Mouse (Mus musculus): Measurements from ENCODE around the gene Polq. TPM values are rescaled to one million over a fixed set of nuclear protein-coding genes. Genes with fewer than 3 reads are reported as not detected.
"Not testable (repeated sequence)": the region's sequence is repeated elsewhere in the genome, so short reads cannot be mapped to it uniquely, and the experiment has no call there.

Polq gene
- total and polyA plus RNA-seq, 3 experiments = 19.1 to 27.0 (median 23.6) TPM

DNA sequence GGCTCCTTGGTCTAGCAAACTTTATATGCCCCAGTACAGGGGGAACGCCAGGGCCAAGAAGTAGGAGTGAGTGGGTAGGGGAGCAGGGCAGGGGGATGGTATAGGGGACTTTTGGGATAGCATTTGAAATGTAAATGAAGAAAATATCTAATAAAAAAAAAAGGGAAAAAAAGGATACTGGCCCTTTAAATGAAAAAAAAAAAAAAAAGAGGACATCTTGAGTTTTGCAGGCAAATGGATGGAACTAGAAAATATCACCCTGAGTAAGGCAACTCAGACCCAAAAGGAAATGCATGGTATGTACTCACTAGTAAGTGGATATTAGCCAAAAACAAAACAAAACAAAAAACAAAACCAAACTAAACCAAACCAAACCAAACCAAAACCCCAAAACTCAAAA, 113.6 kb downstream of the Polq start:
- dilution Hi-C loops (cut with MboI; ENCODE audit: extremely low pct_ligation_motif_present, extremely low pct_unique_long_range_greater_than_20kb, low sequenced_read_pairs); DNase-seq (ENCODE audit: extremely low read depth): not testable (repeated sequence)

More for the DNA sequence above, 113.6 kb downstream of the Polq start:
- H3K27ac ChIP-seq (ENCODE audit: insufficient read depth, low read depth); H3K4me2 ChIP-seq (ENCODE audit: insufficient read depth, low read depth, poor library complexity, severe bottlenecking); H3K4me1 ChIP-seq (ENCODE audit: control insufficient read depth in 1 of 2, insufficient read depth in 2 of 2); H3K79me2 ChIP-seq (replicated peaks; ENCODE audit: control insufficient read depth, extremely low read depth, insufficient read depth, poor library complexity, severe bottlenecking); H3K9me3 ChIP-seq (replicated peaks; ENCODE audit: low read length); H3K4me3 ChIP-seq (replicated peaks in 1 of 3; ENCODE audit: low read depth in 2 of 3, low read length in 2 of 3, poor library complexity in 1 of 3); H3K9ac ChIP-seq (ENCODE audit: insufficient read depth, low read depth); H3K36me3 ChIP-seq (replicated peaks in 1 of 2; ENCODE audit: control insufficient read depth in 1 of 2, insufficient read depth in 1 of 2, low read length in 1 of 2); in situ Hi-C loops (cut with MboI; ENCODE audit: low pct_ligation_motif_present, low pct_unique_long_range_greater_than_20kb, low sequenced_read_pairs); H3K27me3 ChIP-seq (replicated peaks): not testable (repeated sequence)
- TF ChIP-seq ZNF384 (IDR thresholded peaks at IDR 0.05; ENCODE audit: low read depth, low read length) = peak; percentile 83

Other genes with a start within 250 kb of the Polq start
- gene Slc15a2, start 226.8 kb upstream of the Polq start, total RNA-seq (2012; rRNA removed) = 10.0 and 11.7 TPM in 2 replicates
- 9.4 and 10.8 TPM in 2 replicates for gene Slc15a2, start 226.8 kb upstream of the Polq start, total RNA-seq (2014; rRNA removed)
- gene Slc15a2, start 226.8 kb upstream of the Polq start, polyA plus RNA-seq (2012; ENCODE audit: insufficient read length, low read depth) = 9.3 and 11.4 TPM in 2 replicates
- 32.1 and 41.0 TPM in 2 replicates for gene Iqcb1, start 183.4 kb upstream of the Polq start, total RNA-seq (2012; rRNA removed)
- 46.4 and 50.4 TPM in 2 replicates for gene Iqcb1, start 183.4 kb upstream of the Polq start, total RNA-seq (2014; rRNA removed)
- gene Iqcb1, start 183.4 kb upstream of the Polq start, polyA plus RNA-seq (2012; ENCODE audit: insufficient read length, low read depth) = 47.7 and 49.9 TPM in 2 replicates
- 7.4 and 8.1 TPM in 2 replicates for gene Eaf2, start 136.8 kb upstream of the Polq start, total RNA-seq (2012; rRNA removed)
- 5.0 and 7.1 TPM in 2 replicates for gene Eaf2, start 136.8 kb upstream of the Polq start, total RNA-seq (2014; rRNA removed)
- gene Eaf2, start 136.8 kb upstream of the Polq start, polyA plus RNA-seq (2012; ENCODE audit: insufficient read length, low read depth) = 3.5 and 5.5 TPM in 2 replicates
- gene Golgb1, start 136.6 kb upstream of the Polq start, total RNA-seq (2012; rRNA removed) = 69.8 and 96.8 TPM in 2 replicates
- 65.6 and 66.7 TPM in 2 replicates for gene Golgb1, start 136.6 kb upstream of the Polq start, total RNA-seq (2014; rRNA removed)
- 75.9 and 112 TPM in 2 replicates for gene Golgb1, start 136.6 kb upstream of the Polq start, polyA plus RNA-seq (2012; ENCODE audit: insufficient read length, low read depth)
- 302 and 332 TPM in 2 replicates for gene Hcls1, start 76.8 kb upstream of the Polq start, total RNA-seq (2012; rRNA removed)
- gene Hcls1, start 76.8 kb upstream of the Polq start, total RNA-seq (2014; rRNA removed) = 206 and 222 TPM in 2 replicates
- gene Hcls1, start 76.8 kb upstream of the Polq start, polyA plus RNA-seq (2012; ENCODE audit: insufficient read length, low read depth) = 537 and 750 TPM in 2 replicates
- gene Fbxo40, start 21.3 kb upstream of the Polq start, total RNA-seq (2012; rRNA removed) = 0.88 and 1.5 TPM in 2 replicates
- 1.0 and 2.2 TPM in 2 replicates for gene Fbxo40, start 21.3 kb upstream of the Polq start, total RNA-seq (2014; rRNA removed)
- 3.0 and 3.7 TPM in 2 replicates for gene Fbxo40, start 21.3 kb upstream of the Polq start, polyA plus RNA-seq (2012; ENCODE audit: insufficient read length, low read depth)

Measured in CH12.LX (cell line).